Mouse (Mus musculus): Measurements from ENCODE around the gene Kif1b.

DNA sequence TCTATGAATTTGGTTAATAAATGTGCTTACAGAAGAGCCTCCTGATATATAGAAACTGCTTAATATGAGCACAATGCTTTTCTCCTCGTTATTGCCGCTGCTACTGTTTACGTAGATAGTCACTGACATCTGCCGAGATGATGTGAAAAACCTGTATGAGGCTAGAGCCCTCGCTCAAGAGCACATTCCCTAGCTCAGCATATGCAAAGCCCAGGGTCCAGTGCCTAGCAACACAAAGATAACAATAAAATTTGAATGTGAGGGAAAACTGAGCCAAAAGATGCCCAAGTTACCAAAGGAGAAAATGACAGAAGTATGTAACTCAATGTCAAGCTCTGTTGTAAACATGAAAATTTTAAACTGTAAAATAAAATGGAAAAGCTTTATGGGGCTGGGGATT lies 4.0 kb downstream of the Kif1b start:
- TF ChIP-seq CTCF (IDR thresholded peaks at IDR 0.05; ENCODE audit: insufficient read depth, low read length) (no peak), POLR2A (IDR thresholded peaks at IDR 0.05; ENCODE audit: borderline replicate concordance, extremely low read depth, low read depth, low read length) (no peak)

All from lung, adult 2 months (tissue).